Mouse (Mus musculus) lung, embryonic 16.5 days (tissue): Measurements from ENCODE around the gene Wdpcp. TPM values are rescaled to one million over a fixed set of nuclear protein-coding genes. Genes with fewer than 3 reads are reported as not detected.

Experiments used
- ATAC-seq: fragments of 200-750 bp; cut with Nextera tagmentation; 2 replicates; pipeline ENCODE4 v1.8.0; 2017; ENCODE audit warnings: low read depth, mild to moderate bottlenecking, moderate library complexity
- H3K27ac ChIP-seq: fragments of 300-500 bp; sonication (generic); 2 replicates; pipeline ENCODE4 v1.5.1; 2014; ENCODE audit warnings: mild to moderate bottlenecking, control low read depth, low read length
- H3K27me3 ChIP-seq: fragments of 300-500 bp; sonication (generic); 2 replicates; pipeline ENCODE4 v1.6.1; 2014; ENCODE audit warnings: low read depth, low read length, mixed read lengths; ENCODE audit not compliant: control insufficient read depth, insufficient read depth
- H3K36me3 ChIP-seq: fragments of 300-500 bp; sonication (generic); 2 replicates; pipeline ENCODE4 v1.6.1; 2014; ENCODE audit warnings: low read length; ENCODE audit not compliant: control insufficient read depth, insufficient read depth
- H3K4me1 ChIP-seq: fragments of 300-500 bp; sonication (generic); replicated peaks from 2 replicates; pipeline ENCODE4 v1.6.1; 2014; ENCODE audit warnings: low read length, mixed read lengths; ENCODE audit not compliant: control insufficient read depth, insufficient read depth
- H3K4me2 ChIP-seq: fragments of 300-500 bp; sonication (generic); 2 replicates; pipeline ENCODE4 v1.6.1; 2014; ENCODE audit warnings: low read depth, low read length, control low read depth
- H3K4me3 ChIP-seq: fragments of 300-500 bp; sonication (generic); 2 replicates; pipeline ENCODE4 v1.5.1; 2014; ENCODE audit warnings: mild to moderate bottlenecking, low read length, control low read depth
- H3K9ac ChIP-seq: fragments of 300-500 bp; sonication (generic); 2 replicates; pipeline ENCODE4 v1.6.1; 2014; ENCODE audit warnings: low read length, control low read depth
- H3K9me3 ChIP-seq: fragments of 300-500 bp; sonication (generic); 2 replicates; pipeline ENCODE4 v1.6.1; 2016; ENCODE audit warnings: low read length; ENCODE audit not compliant: control insufficient read depth
- WGBS: fragments of 180-500 bp; shearing (Covaris S2); extraction: QIAGEN DNeasy Blood & Tissue Kit; methylation state at CpG from one replicate; pipeline ENCODE4 v1.1.7; 2014; 5-methylcytosine and 5-hydroxymethylcytosine counted together
- microRNA-seq: library from miRNA; unstranded; fragments of <30 nt; microRNA quantifications from one replicate; pipeline ENCODE4, GENCODE M21; 2016
- polyA plus RNA-seq: library from polyadenylated mRNA; unstranded; fragments of >200 nt; fragmentation: Nextera tagmentation; extraction: Ambion mirVana; gene quantifications from 2 replicates; pipeline ENCODE4 v1.2.1, GENCODE M21; 2015

Wdpcp gene
- polyA plus RNA-seq, 1 experiment from 2014 or later: 13.1 TPM

DNA sequence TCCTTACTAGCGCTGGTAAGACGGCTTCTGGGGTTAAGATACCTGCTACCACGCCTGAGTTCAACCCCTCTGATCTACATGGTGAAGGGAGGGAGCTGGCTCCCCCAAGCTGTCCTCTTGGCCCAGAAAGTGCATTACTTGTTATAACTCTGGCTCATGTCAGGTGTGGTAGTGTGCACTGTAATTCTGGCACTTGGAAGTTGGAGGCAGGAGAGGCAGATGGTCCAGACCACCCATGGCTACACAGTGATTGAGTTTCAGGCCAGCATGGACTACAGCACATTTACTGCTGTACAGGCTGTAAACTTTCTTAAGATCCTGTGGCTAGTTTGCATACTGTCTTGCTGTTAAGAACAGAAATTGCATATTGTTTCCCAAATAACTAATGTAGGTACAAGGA lies 322.7 kb downstream of the Wdpcp start:
- H3K9me3 ChIP-seq: no peaks in the 10 kb centered on the region
- H3K4me3 ChIP-seq: no peak overlapping the region
- 76% methylated on average over 3 of the region's 3 CpGs for WGBS
- no peak for ATAC-seq
- H3K9ac ChIP-seq: no peak overlapping the region
- no peak overlapping the region for H3K27ac ChIP-seq
- H3K4me2 ChIP-seq: no peak overlapping the region
- no peaks in the 10 kb centered on the region for H3K27me3 ChIP-seq
- H3K36me3 ChIP-seq: no peaks in the 10 kb centered on the region
- no peaks in the 10 kb centered on the region for H3K4me1 ChIP-seq

- ATAC-seq: no peak
- H3K27me3 ChIP-seq: no peaks in the 10 kb centered on the region
- no peak overlapping the region for H3K9ac ChIP-seq
- H3K9me3 ChIP-seq: no peaks in the 10 kb centered on the region
- no peaks in the 10 kb centered on the region for H3K4me1 ChIP-seq
- no peak overlapping the region for H3K4me2 ChIP-seq
- no peak overlapping the region for H3K27ac ChIP-seq
- no peak overlapping the region for H3K4me3 ChIP-seq
- no peaks in the 10 kb centered on the region for H3K36me3 ChIP-seq
- WGBS: 79% methylated on average over 3 of the region's 3 CpGs
These were observed 350.5 kb downstream of the Wdpcp start for GRCm38 (mm10) chr11:21922531-21922930.

Small RNAs within 50 kb of the gene (microRNA-seq; reads per million reads assigned to microRNA genes)
- not detected for gene Gm22990

Other genes starting within 250 kb of the Wdpcp start
- 92.3 and 97.0 TPM in 2 replicates for gene Ugp2, start 201.0 kb upstream of the Wdpcp start, polyA plus RNA-seq
- 398 and 405 TPM in 2 replicates for gene Mdh1, start 132 bp downstream of the Wdpcp start, polyA plus RNA-seq